Mouse (Mus musculus): ENCODE data around the gene Gm8922.
"Not testable (repeated sequence)": the region's sequence is repeated elsewhere in the genome, so short reads cannot be mapped to it uniquely, and the experiment has no call there.

Gene Gm8922

GRCm38 (mm10) chr5:11681659-11682058, at the start of gene Gm8922:
Gm8922 (plus strand) TSS chr5:11681959.
- in situ Hi-C loops (cut with MboI; ENCODE audit: low sequenced_read_pairs), result not testable (repeated sequence)
